Mouse (Mus musculus) lung, postnatal 36 days (tissue): ENCODE data around the gene Dcun1d3.

ENCODE experiments used
- DNase-seq: peaks from one replicate; pipeline ENCODE4 v3.0.0; 2022; ENCODE audit warnings: mixed read lengths

The Dcun1d3 gene

DNA sequence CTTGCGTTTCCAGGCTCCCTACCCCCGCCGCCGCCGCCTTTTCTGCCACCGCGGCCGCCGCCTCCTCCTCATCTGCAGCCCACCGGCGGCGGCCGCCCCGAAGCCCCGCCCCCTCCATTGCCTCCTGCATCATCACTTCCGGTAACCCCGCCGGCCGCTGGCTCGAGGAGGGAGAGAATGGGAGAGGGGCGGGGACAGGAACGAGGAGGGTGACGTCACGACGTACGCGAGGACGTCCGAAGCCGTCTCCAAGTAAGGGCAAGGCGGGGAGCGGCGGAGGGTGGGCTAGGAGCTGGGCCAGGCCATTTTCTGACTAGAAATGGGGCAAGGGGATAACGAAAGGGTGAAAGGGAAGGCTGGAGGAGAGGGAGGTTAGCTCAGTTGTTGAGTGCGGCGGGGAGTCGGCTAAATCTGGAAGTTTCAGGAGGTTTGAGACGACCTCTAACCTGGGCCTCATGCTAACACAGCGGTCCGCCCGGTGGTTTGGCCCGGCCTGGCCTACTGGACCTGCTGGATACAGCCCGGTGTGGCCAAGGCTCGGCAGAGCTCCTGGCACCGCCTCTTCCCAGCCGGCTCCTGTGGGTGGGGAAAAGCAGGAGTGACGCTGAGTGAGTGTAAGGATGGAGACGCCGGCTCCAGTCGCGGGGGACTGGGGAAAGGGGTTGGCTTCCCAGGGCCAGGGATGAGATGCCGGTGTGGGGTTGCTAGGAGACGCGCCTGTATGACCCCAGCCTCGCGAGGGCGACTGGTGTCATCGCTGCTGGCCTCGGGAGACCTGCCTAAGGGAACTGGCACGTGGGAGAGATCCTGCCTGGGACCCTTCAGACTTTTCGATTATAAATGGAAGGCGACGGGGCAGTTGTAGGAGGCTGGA is at the start of gene Dcun1d3, which contains the start of gene Lyrm1:
Gene Dcun1d3, minus strand, starts transcription at position 660 of the 874 bp plus-strand sequence.
Gene Lyrm1, plus strand, starts transcription at position 223 of the 874 bp plus-strand sequence.
- DNase-seq, result peak; percentile 98

DNA sequence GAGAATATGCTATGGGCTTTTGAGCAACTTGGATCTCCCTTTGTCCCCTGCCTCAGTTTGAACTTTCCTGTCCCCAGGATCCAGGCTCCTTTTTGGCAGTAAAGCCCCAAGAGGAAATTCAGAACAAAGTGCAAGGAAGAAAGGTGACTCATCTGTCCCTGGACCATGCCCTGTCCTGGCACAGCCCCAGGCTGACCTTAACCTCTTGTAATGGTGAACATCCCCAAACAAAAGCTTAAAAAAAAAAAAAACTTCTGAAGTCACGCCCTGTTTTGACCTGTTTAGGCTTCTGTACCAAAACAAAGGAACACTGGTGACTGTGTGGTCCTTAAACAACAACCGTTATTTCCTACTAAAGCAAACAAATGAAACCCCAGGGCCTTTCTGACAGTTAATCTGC is 45.5 kb upstream of the Dcun1d3 start:
- DNase-seq, result peak; percentile 48

DNA sequence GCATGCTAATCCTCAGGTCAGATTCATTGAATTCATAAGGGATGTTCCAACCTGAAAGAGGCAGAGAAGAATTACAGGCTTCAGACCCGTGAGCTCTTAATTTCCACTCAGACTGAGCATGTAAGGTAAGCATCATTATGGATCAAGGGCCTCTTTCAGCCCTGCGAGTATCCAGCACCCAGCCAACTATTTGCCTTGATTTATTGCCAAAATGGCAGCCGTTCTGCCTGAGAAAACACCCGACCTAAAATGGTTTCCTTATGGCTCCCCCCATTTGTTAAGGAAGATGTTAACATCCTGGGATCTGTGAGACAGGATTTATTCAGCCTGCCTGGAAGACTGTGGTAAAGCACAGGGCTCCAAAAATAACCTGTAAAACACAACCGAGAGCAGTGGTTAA is 40.9 kb upstream of the Dcun1d3 start:
- DNase-seq, result no peak

DNA sequence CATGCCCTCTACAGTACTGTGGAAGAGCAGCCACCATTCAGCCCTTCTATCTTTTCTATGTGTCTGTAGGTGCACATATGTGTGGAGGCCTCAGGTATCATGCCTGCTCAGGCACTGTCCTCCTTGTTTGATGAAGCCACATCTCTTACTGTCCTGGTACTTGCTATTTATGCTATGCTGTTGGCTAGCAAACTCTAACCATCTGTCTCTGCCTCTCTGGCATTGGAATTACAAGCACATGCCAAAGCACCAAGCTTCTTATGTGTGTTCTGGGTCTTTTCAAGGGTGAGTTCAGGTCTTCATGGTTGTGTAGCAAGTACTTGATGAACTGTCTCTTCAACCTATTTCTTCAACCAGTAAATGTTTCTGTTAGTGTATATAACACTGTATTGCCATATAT is 40.2 kb upstream of the Dcun1d3 start:
- DNase-seq, result no peak

DNA sequence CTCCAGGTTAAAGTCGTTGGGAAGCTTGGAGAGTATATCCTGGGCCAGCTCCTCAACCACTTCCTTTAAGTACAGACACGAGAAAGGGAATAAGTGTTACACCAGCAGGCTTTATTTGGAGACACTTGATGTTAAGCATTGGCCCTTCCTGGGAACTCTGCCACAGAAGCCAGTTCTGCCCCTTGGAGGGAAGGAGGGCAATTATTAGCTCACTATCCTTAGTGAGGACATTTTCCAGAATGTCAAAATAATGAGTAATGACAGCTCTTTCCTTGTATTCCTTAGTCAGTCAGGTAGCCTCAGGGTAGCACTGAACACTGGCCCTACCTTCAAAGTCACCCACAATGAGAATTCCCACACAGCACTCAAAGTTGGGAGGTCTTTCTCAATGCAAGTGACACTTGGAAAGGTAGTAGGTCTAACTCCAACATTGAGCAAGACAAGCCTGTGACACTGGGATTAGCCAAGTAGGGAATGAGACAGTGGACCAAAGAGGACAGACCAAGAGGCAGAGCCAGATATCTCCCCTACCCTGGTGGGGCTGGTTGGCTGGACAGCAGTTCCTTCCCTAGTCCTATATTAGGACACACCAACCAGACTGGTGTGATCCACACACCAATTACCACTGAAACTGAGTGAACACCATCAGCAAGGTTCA is 32.8 kb upstream of the Dcun1d3 start:
- DNase-seq, result peak; percentile 17

DNA sequence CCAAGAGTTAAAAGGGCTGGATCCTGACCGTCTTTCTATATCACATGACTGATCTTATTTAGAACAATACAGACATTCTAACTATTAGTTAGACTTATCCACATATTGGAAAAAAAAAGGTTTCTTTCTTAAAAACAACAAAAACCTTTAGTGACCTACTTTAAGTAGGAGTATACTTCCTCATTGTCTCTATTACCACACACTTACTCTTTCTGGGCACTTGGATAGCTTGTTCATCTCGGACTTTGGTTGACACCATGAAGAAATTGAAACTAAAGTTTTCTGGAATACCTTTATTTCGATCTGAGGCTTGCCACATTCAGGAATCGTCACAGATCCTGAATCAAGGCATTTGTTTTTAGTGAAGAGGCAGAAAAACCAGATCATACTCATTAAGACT is 25.0 kb upstream of the Dcun1d3 start:
- DNase-seq, result no peak

DNA sequence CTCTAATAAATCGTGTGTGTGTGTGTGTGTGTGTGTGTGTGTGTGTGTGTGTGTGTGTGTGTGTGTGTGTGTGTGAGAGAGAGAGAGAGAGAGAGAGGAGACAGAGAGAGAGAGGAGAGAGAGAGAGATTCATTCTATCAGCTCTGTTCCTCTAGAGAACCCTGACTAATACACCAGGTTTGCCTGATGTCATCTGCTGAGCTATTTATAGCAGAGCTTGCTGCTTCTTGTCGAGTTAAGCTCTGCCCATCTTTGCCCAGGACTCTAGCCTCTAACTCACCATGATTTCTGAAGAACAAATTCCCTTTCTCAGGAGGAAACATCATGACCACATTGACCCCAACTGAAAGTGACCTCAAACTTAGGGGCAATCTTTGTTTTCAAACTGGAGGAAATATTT is 24.4 kb upstream of the Dcun1d3 start:
- DNase-seq, result peak; percentile 37

DNA sequence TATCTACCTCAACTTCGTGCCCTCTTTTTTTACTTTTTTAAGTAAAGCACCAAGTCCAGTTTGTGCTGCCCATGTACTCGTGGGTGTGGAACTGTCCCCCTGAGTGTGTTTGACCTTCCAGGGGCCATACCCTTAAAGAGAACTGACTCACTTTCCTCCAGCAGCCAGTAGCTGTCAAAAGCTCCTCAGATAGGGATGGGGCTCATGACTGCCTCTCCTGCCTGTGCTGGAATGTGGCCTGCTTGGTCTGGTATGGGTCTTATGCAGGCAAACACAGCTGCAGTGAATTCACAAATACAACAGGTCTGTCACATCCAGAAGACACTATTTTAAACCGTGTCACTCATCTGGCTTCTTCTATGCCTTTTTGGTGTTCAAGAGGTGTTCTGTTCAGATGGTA is 15.6 kb upstream of the Dcun1d3 start:
- no peak for DNase-seq

DNA sequence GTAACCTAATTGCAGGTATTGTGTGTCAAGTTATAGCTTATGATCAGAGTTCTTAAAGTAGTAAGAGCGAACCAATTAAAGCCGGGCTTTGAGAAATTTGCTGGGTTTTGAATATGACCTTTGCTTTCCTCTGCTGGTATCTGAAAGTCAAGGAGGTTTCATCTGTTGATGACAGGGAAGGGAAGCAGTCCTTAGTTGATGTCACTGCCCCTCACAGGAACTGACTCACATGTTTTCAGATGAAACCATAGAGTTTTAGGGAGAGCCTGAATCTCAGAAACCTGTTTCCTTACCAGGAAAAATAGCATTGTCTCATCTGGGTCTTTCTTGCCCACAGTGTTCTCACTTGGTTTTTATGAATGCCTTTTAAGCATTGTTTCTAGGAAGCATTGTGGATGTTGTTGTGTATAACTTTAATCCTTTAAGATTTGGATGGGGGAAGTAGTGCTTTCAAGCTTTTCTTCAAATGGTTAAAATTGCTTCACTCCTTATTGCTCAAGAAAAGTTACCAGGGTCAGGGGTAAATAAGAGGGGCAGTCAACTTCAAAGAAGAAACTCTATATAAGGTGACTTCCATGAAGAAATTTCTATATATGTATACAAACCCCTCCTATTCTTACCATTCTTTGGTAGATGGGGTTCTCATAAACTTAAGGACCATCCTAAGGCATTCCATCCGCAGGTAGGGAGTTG is 10.6 kb upstream of the Dcun1d3 start:
- DNase-seq, result no peak

DNA sequence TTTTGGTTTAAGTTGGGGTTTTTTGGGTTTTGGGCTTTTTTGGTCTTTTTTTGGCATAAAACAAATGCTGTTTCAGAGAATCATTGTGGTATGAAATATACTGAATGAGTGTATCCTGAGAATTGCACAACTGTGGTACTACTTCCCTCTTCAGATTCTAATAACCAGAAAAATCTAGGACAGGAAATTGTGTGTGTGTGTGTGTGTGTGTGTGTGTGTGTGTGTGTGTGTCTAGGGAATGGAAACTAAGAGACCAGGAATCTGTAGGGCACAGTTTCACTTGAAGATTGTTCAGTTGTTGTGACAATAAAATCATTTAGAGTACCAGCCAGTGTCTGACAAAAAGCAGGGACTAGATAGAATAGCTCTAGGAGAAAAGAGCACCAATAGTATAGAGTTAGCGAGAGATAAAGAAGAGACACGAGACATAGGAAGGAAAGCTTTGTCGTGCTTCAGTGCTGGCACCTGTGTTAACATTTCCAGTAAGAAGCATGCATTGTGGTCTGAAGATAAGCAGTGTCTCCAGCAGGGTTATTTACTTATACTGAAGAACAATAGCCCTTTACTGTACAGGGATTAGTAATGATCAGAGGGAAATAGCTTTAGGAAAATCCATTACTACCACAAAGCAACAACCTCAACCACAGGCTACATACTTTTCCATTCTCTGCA is 3.4 kb upstream of the Dcun1d3 start:
- DNase-seq, result peak; percentile 49

DNA sequence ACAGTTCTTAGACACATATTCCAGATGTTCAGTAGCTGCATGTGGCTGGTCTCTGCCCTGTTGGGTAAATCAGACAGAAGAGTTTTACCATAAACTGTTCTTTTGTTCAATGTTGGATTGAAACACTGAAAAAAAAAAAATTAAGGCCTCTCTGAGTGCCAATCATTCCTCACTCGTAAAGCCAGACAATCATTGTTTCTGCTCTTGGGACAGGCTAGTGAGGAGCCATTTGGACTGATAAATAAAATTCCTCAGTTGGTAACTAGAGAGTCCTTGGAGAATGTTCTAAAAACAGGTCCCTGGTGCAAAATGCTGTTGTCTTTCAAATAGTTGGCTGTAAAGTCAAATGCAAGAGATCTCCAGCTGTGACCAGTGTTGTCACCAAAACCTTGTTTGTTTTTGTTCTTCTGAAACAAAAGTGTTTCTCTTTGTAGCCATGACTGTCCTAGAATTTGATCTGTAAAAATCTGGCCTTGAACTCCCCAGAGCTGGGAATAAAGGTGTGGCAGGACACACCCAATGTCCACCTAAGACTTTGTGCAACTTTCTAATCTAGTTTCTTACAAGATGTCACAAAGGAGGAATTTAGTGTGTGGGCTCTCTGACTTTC is 2.3 kb upstream of the Dcun1d3 start:
- no peak for DNase-seq

DNA sequence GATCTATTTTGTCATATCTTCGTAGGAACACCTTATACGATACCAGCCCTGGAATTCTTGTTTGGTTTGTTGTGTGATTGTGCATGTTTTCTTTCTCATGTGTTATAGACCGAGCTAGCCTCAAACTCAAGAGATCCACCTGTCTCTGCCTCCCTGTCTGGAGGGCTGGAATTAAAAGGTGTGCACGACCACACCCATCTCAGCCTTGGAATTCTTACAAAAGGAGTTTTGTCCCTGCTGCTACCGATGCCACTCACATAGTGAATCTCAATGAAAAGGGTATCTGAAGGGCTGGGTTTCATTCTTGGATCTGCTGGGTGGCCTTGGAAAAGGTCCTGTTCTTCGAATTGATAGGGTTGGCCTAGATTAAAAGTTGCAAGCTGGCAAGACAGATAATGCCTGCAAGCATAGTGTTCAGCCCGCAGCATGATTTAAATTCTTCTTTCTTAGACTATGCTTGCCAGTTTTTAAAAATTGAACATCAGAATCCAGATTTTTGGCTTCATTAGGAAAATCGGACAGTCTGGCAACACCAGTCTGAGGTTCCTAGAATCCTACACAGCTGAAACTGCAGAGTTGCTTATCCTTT is 1.5 kb upstream of the Dcun1d3 start:
- no peak for DNase-seq

DNA sequence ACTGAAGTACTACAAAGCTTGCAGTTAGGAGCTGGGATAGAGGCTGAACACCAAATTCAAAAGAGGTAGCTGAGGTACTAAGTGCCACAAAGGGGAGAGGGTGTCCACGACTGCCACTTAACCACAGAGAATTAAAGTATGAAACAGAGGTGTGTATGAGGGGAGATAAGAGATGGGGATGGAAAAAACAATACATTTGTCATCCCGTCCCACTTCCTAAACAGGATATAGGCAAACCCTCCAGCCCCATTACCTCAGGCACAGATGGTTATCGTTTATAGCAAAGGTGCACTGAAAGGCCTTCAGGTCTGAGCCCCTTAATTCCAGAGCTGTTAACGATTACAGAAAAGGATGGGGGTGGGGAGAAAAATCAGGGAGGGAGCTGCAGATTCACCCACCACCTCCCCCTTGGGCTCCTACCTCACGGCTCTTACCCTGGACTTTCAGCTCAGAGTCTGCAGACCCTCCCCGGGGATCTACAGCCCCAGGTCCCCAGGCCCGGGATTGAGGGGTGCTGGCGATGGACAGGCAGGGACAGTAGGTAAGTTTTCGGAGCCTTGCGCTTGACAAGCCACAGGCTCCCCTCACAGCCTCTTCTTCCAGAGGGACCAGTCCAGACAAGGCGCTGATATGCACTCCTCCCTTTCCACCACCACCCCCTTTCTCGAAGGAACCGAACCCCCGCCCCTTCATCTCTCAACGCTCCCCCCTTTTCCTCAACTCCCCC is 1.1 kb downstream of the Dcun1d3 start:
- DNase-seq, result peak; percentile 13

DNA sequence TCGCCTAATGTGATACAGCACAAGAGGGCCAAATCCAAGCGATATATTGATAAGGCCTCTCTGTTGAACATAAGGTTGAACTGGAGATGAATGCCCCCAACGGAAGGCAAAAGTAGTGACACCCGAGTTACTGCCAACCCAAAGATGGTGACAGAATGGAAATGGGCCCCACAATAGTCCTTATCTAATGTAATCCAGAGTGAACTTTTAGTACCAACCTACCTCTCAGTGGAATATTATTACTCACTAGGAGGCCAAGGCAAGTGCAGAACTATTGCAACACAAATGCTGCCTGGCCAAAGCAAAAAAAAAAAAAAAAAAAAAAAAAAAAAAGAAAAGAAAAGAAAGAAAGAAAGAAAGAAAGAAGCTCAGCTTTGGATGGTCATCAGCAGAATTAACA is 3.4 kb downstream of the Dcun1d3 start:
- DNase-seq, result no peak

DNA sequence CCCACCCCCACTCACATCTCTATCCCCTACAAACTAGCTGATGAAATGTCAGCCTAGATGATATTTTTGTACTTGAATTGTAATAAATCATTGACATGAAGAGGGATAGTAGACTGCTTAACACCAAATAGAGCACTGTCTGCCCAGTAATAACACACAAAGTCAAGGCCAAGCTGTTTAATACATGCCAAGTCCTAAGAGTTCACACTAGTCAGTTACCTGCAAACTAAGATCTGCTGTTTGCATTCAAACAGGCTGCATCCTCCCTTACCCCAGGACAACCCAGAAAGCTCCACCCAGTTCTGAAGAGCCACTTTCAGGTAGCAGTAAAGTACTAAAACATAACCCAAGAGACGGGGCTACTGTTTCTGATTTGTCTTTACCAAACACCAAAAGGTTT is 3.9 kb downstream of the Dcun1d3 start:
- DNase-seq, result no peak

DNA sequence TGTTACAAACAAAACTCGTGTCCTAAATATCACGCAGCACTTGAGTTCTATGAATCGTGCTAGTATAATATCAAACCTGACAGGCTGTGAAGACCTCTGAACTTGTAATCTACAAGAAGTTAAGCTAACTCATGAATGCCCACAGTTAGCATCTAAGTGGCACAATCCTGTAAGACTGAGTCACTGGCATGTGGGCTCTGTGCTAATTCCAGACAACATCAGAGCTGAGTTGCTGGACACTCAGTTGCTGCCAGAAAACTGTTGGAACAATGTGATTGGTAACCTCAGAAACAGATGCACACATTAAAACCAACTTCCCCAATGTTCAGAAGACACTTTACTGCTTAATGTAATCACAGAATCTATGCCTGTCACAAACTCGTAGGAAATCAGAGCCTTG is 8.2 kb downstream of the Dcun1d3 start:
- no peak for DNase-seq

DNA sequence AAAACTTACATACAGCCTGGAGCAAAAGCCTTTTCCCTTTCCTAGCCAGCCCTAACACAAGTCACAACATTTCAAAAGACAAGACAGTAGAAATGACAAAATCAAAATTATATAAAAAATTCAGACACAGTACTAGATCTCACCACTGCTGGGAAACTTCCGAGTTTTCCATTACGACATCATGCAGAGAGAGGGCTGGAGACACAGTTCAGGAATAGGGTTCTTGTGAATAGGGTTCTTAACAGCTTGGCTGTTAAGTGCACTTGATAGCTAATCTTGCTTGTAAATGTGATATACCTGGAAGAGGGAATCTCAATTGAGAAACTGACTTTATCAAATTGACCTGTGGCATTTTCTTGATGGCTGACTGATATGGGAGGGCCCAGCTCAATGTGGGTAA is 14.9 kb downstream of the Dcun1d3 start:
- peak; percentile 49 for DNase-seq

DNA sequence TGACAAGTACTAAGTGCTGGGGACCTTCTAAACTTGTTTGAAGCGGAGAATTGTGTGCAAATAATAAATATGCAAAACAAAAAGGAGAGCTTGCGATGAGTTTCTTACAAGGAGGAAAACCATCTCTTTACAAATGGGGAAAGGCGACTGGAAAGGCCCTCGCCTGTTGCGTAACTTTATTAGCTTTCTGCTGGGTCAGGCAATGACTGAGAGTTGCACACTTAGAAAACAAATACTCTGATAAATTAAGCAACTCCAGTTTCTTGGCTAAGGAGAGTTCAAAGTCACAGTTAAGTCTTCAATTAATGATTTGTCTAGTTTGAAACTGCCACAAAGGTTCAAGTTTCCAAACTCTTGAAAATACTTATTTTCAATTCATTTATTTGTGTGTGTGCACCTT is 15.8 kb downstream of the Dcun1d3 start:
- peak; percentile 77 for DNase-seq

DNA sequence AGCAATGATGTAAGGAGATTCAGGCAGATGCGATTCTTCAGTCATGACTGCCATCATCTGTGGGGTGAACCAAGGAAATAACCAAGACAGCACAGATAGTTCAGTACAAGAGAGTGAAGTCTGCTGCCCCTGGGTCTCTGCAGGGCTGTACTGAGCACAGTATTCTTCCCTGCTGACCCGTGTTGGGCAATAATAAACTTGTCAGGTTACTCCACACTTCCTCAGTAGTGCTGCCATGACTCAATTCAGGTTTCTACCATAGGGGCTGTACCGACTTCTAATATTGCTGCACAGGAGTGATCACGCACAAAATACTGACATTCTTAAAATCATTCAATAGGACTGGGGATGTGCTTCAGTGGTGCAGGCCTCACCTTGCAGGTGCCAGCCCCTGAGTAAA is 16.9 kb downstream of the Dcun1d3 start:
- DNase-seq, result peak; percentile 46

DNA sequence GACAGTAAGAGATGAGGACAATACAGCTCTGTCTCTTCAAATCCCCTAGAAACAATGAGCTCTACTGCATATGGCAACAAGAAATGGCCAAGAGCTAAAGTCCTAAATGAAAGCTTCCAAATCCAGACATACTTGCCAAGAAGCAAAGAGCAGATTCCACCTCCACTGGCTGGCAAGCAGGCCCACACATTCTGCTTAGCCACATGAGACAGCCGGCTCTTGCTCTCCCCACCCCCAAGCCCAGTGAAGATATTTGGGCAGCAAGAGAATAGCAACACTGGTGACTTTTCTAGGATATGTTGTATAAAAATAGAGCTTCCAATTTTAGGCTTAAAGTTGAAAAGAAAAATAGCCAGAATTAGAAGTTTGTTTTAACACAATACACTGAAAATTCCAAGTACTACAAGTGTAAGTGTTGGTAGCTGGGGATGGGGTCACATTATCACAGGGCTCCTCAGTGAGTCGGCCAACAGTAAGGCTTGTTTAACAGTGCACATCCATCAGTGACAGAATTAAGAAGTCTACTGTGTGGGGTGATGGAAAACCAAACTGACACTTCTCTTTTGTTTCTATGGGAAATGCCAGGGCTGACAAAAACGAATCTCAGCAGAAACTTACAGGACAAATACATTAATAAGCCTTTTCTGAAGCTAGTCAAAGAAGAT is 20.2 kb downstream of the Dcun1d3 start:
- no peak for DNase-seq

DNA sequence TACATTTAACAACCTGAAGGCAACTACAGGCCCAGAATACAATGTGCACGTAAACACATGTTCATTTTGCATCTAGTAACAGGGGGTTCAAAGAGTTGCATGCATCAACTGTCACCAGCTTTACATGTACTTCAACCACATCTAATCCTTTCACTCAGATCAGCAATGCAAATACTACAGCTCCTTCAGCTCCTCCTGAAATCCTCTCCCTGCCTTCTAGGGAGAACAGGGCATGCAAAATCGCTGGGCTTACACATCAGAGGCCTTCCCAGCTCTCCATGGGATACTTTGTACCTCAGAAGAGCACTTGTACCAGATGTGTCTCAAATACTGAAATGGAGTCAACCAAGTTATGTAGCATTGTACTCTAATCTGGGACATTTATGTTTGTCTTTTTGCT is 23.0 kb downstream of the Dcun1d3 start:
- DNase-seq, result no peak
